Mouse (Mus musculus) kidney, postnatal 0 days (tissue): ENCODE data around the gene Szrd1. TPM values are rescaled to one million over a fixed set of nuclear protein-coding genes. Genes with fewer than 3 reads are reported as not detected.

Source experiments
- ATAC-seq: fragments of 200-750 bp; cut with Nextera tagmentation; replicated peaks from 2 replicates; pipeline ENCODE4 v1.8.0; 2017; ENCODE audit warnings: low read depth, moderate number of reproducible peaks, moderate TSS enrichment, moderate library complexity; ENCODE audit not compliant: low FRiP score
- DNase-seq: peaks from one replicate; pipeline ENCODE4 v3.0.0-alpha.2; 2016; ENCODE audit warnings: low spot score
- H3K27ac ChIP-seq: fragments of 300-500 bp; sonication (generic); 2 replicates; pipeline ENCODE4 v1.5.1; 2014; ENCODE audit warnings: mild to moderate bottlenecking
- H3K27me3 ChIP-seq: fragments of 300-500 bp; sonication (generic); 2 replicates; pipeline ENCODE4 v1.6.1; 2014; ENCODE audit warnings: low read length, mixed read lengths; ENCODE audit not compliant: insufficient read depth
- H3K36me3 ChIP-seq: fragments of 300-500 bp; sonication (generic); 2 replicates; pipeline ENCODE4 v1.6.1; 2014; ENCODE audit warnings: low read length, mixed read lengths; ENCODE audit not compliant: insufficient read depth
- H3K4me1 ChIP-seq: fragments of 300-500 bp; sonication (generic); replicated peaks from 2 replicates; pipeline ENCODE4 v1.6.1; 2014; ENCODE audit warnings: antibody characterized with exemption, low read length, mixed read lengths; ENCODE audit not compliant: insufficient read depth
- H3K4me2 ChIP-seq: fragments of 300-500 bp; sonication (generic); 2 replicates; pipeline ENCODE4 v1.6.1; 2014; ENCODE audit warnings: mild to moderate bottlenecking, low read length, moderate library complexity, mixed read lengths
- H3K4me3 ChIP-seq: fragments of 300-500 bp; sonication (generic); replicated peaks from 2 replicates; pipeline ENCODE4 v1.5.1; 2014; ENCODE audit warnings: low read depth, low read length
- H3K9ac ChIP-seq: fragments of 300-500 bp; sonication (generic); 2 replicates; pipeline ENCODE4 v1.6.1; 2014; ENCODE audit warnings: low read depth, low read length
- H3K9me3 ChIP-seq: fragments of 300-500 bp; sonication (generic); replicated peaks from 2 replicates; pipeline ENCODE4 v1.6.1; 2016; ENCODE audit warnings: low read length, inconsistent platforms, mixed read lengths
- CTCF ChIP-seq: IDR thresholded peaks from 2 replicates; pipeline ENCODE4 v1.5.1; 2016; ENCODE audit warnings: antibody characterized with exemption, low read depth, mild to moderate bottlenecking, moderate library complexity
- WGBS: fragments of 180-500 bp; shearing (Covaris S2); extraction: QIAGEN DNeasy Blood & Tissue Kit; methylation state at CpG from one replicate; pipeline ENCODE4 v1.1.7; 2014; 5-methylcytosine and 5-hydroxymethylcytosine counted together
- polyA plus RNA-seq: library from polyadenylated mRNA; unstranded; fragments of >200 nt; fragmentation: Nextera tagmentation; extraction: Ambion mirVana; gene quantifications from 2 replicates; pipeline ENCODE4 v1.2.1, GENCODE M21; 2015

The Szrd1 gene
- polyA plus RNA-seq, 1 experiment from 2014 or later = 38.0 TPM

GRCm38 (mm10) chr4:141178500-141178899 is 38.9 kb upstream of the Szrd1 start:
- Histone ChIP-seq H3K9ac (no peak overlapping the region), H3K4me1 (no peaks in the 10 kb centered on the region), H3K27ac (no peak overlapping the region), H3K4me2 (no peak overlapping the region), H3K27me3 (no peaks in the 10 kb centered on the region), H3K4me3 (no peak overlapping the region), H3K36me3 (peaks cover 16% of the 10 kb centered on the region; the same call in 1 of the 2 replicates), H3K9me3 (no peaks in the 10 kb centered on the region)
- 76% methylated on average over 4 of the region's 4 CpGs for WGBS
- ATAC-seq (no peak), DNase-seq (no peak)
- TF ChIP-seq CTCF = no peak

DNA sequence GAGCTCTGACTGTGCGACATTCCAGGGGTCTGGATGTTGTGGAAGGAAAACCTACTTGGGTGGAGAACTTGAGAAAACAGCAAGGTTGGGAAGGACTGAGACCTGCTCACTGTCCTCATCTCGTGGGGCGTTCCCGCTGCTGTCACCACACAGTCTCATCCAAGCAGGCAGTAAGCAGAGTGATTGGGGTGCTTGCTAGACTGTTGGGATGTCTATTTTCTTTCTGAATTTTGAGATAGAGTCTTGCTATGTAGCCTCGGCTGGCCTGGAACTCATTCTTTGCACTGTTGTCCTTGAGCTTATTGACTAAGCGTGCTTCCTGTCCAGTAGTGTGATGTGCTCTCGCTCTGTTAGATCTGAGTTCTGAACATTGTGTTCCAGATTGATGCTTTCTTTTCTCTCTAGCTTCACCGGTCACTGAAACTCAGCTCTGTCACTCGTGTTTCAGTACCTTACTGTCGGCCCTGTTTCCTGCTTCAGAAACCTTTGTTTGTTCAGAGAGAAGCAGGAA is 36.8 kb upstream of the Szrd1 start:
- no peak overlapping the region for H3K4me2 ChIP-seq
- DNase-seq = no peak
- no peak overlapping the region for H3K27ac ChIP-seq
- no peaks in the 10 kb centered on the region for H3K27me3 ChIP-seq
- H3K4me1 ChIP-seq = no peaks in the 10 kb centered on the region
- H3K4me3 ChIP-seq = no peak overlapping the region
- peaks cover 27% of the 10 kb centered on the region for H3K36me3 ChIP-seq
- H3K9me3 ChIP-seq = no peaks in the 10 kb centered on the region
- no peak for TF ChIP-seq CTCF
- no peak for ATAC-seq
- 74% methylated on average over 10 of the region's 10 CpGs for WGBS
- H3K9ac ChIP-seq = no peak overlapping the region

- Histone ChIP-seq H3K36me3 (peaks cover 31% of the 10 kb centered on the region), H3K27me3 (no peaks in the 10 kb centered on the region), H3K4me2 (no peak overlapping the region), H3K4me3 (no peak overlapping the region), H3K4me1 (no peaks in the 10 kb centered on the region), H3K9me3 (no peaks in the 10 kb centered on the region), H3K27ac (no peak overlapping the region), H3K9ac (no peak overlapping the region)
- WGBS = 87% methylated on average over 5 of the region's 5 CpGs
- no peak for ATAC-seq
- TF ChIP-seq CTCF = no peak
- DNase-seq = no peak
Observed at GRCm38 (mm10) chr4:141175783-141176182, 36.2 kb upstream of the Szrd1 start.

GRCm38 (mm10) chr4:141172121-141172520 is 32.5 kb upstream of the Szrd1 start:
- 91% methylated on average over 8 of the region's 8 CpGs for WGBS
- TF ChIP-seq CTCF = no peak
- Histone ChIP-seq H3K27me3 (no peaks in the 10 kb centered on the region), H3K36me3 (peaks cover 35% of the 10 kb centered on the region), H3K9me3 (no peaks in the 10 kb centered on the region), H3K4me1 (no peaks in the 10 kb centered on the region), H3K27ac (no peak overlapping the region), H3K9ac (no peak overlapping the region), H3K4me3 (no peak overlapping the region), H3K4me2 (no peak overlapping the region)
- DNase-seq (no peak), ATAC-seq (no peak)

DNA sequence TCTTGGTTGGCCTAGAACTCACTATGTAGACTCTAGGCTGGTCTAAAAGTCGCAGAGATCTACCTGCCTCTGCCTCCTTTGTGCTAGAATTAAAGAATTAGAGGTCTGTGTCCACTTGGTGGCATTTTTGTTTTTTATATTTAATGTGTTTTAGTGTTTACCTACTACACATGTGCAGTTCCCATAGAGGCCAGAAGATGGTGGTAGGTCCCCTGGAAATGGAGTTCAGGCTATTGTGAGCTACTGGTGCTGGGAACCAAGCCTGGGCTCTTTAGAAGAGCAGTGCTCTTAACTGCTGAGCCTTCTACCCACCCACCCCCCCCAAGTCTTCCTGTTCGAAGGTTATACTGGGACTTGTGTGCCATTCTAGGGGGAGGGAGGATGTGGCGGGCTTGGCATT is 27.6 kb upstream of the Szrd1 start:
- Histone ChIP-seq H3K36me3 (peaks cover 22% of the 10 kb centered on the region; the same call in 1 of the 2 replicates), H3K27ac (no peak overlapping the region), H3K9ac (no peak overlapping the region), H3K9me3 (no peaks in the 10 kb centered on the region), H3K27me3 (no peaks in the 10 kb centered on the region), H3K4me2 (no peak overlapping the region), H3K4me1 (no peaks in the 10 kb centered on the region), H3K4me3 (no peak overlapping the region)
- TF ChIP-seq CTCF = no peak
- WGBS = 98% methylated on average over 3 of the region's 3 CpGs
- no peak for DNase-seq
- no peak for ATAC-seq

GRCm38 (mm10) chr4:141165744-141166292 is 26.2 kb upstream of the Szrd1 start:
- Histone ChIP-seq H3K9me3 (no peaks in the 10 kb centered on the region), H3K36me3 (0 out of 2 replicates have a peak, but pooled peaks cover 10% of the 10 kb centered on the region), H3K4me2 (no peak overlapping the region), H3K4me1 (no peaks in the 10 kb centered on the region; the same call in 1 of the 2 replicates), H3K27ac (no peak overlapping the region), H3K9ac (no peak overlapping the region), H3K4me3 (no peak overlapping the region), H3K27me3 (no peaks in the 10 kb centered on the region)
- WGBS = 71% methylated on average over 8 of the region's 8 CpGs
- ATAC-seq (no peak), DNase-seq (no peak)
- TF ChIP-seq CTCF = no peak

- Histone ChIP-seq H3K9me3 (no peaks in the 10 kb centered on the region), H3K36me3 (0 out of 2 replicates have a peak, but pooled peaks cover 1% of the 10 kb centered on the region), H3K27ac (no peak overlapping the region), H3K27me3 (no peaks in the 10 kb centered on the region), H3K4me1 (peaks cover 3% of the 10 kb centered on the region; the same call in 1 of the 2 replicates), H3K4me2 (no peak overlapping the region), H3K9ac (no peak overlapping the region), H3K4me3 (no peak overlapping the region)
- no peak for TF ChIP-seq CTCF
- 88% methylated on average over 5 of the region's 5 CpGs for WGBS
- DNase-seq (no peak), ATAC-seq (no peak)
Observed at GRCm38 (mm10) chr4:141163729-141164128, 24.2 kb upstream of the Szrd1 start.
